Mouse (Mus musculus) liver, adult 2 months (tissue): ENCODE results near the gene Snrnp200.

ENCODE experiments used
- CTCF ChIP-seq: fragments of 200-500 bp; IDR thresholded peaks from 2 replicates; pipeline ENCODE4 v1.5.1; 2011; ENCODE audit warnings: low read depth, low read length, control low read depth
- POLR2A ChIP-seq: fragments of 200-500 bp; IDR thresholded peaks from 2 replicates; pipeline ENCODE4 v1.6.1; 2011; ENCODE audit warnings: low read length, control low read depth; ENCODE audit not compliant: insufficient read depth; ENCODE audit errors: extremely low read depth

DNA sequence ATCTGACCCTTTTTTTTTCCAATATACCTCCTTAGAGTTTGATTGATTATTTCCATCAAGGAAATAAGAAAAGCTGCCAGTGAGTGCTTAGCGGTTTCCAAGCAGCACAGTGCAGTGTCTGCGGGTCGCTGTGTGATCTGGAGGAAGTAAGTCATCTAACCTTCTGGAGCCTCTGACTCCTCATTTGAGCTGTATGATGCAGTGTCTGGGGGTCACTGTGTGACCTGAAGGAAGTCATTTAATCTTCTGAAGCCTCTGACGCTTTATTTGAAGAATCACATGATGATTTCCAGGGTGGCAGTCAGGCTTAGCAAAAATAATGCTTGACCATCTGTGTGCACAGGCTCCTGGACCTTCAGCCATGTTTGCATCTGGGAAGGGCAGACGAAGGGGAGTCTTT lies 44.6 kb downstream of the Snrnp200 start:
- no peak for TF ChIP-seq CTCF
- no peak for TF ChIP-seq POLR2A
